Mouse (Mus musculus): ENCODE results near the gene Cdh22.

The Cdh22 gene

DNA sequence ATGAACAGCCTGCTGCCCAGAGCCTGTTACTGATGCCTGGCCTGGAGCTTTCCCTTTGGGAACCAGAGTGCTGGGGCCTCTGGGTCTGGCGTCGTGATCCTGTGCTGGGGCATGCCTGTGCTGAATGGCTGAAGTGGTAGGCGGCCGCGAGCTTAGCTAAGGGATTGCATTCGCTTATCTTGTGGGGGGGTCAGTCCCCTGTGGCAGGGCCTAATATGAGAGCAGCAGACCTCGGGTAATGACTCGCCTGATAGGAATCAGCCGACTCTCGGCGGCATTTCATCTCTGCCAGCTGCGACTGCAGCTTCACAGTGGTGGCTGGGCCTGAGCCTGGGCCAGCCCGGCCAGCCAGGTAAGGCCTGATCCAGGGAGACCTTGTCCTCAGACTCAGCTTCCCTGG lies 88.8 kb downstream of the Cdh22 start:
- DNase-seq: no peak

DNA sequence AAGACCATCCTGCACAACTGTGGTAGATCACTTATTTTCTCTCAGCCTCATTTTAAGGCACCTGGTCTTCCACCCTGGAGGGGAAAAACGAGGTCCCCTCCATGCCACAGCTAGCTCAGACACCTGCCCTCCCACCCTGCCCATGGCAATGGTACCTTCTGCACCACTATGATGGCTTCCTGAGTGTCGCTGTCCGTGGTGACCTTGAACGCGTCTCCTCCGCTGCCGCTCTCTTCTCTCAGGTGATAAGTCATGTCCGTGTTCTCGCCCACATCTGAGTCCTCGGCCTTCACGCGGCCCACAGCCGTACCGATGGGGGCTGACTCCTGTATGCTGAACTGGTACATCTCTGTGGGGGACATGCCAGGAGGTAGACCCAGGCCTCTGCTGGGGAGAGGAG lies 91.2 kb downstream of the Cdh22 start:
- DNase-seq: no peak

DNA sequence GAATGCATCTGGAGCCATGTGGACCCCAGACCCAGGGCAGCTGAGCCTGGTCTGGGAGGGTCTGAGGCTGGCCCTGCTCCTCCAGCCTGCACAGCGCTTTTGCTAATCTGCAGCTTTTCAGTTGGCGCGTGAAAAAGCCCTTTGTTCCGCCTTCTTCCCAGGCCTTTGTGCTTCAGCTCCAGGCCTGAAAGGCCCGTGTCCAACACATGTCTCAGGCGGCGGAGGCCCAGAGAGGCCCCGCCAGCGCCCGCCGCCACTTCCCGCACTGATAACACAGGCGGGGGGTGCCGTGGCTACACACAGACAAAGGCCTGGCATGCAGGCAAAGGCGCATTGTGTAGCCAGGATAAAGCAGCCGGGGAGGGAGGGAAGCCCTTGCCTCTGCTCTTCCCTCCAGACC lies 98.6 kb downstream of the Cdh22 start:
- no peak for DNase-seq

DNA sequence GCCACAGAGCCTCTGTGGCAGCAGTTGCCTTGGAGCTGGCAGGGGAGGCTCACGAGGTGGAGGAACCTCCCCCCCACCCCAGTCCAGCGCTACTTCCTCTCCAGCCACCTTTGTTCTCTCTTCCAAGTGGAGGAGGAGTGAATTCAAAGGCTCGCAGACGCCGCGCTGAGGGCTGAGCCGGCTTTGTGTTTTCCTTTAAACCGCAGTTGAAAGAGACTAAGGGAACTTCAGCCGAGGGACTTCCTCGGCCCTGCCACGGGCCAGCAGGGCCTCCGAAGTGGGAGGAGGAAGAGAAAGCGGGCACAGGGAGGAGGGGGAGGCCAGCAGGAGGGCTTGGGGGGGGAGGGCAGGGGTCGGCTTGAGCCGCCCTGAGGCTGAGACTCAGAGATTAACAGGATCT lies 101.1 kb downstream of the Cdh22 start:
- DNase-seq: no peak

DNA sequence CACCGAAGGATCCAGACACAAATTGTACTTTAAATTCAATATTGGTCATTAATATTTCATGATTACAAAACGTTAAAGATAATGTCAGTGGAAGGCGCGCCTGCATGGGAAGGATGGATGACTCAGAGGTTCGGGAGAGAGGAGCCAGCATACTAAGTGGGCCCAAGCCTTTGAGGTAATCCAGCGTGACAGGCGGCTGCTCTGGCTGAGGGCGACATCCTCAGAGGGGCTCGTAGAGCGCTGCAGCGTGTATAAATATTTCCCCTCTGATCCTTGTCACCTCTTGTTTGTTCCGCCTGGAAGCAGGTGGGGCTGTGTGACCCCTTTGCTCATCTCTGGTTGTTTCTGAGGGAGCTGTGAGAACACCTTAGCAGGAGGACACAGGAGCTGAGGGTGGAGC lies 103.2 kb downstream of the Cdh22 start:
- DNase-seq: no peak

DNA sequence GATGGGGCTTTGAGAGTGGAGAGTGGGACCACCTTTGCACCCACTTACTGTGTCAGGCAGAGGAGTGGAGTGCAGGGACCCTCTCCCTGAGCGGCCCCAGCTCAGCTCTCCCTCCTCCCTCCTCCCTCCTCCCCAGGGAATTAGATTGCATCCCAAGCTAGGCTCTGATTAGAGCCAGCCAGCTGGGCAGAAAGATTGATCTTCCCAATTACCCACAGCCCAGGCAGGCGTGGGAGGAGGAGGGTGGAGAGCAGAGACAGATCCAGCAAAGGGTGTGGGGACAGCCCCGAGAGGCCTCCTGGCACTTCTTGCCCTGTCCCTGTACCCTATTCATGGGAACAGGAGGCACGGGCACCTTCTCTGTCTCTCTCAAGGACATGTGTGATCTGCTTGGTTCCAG lies 105.5 kb downstream of the Cdh22 start:
- DNase-seq: no peak

DNA sequence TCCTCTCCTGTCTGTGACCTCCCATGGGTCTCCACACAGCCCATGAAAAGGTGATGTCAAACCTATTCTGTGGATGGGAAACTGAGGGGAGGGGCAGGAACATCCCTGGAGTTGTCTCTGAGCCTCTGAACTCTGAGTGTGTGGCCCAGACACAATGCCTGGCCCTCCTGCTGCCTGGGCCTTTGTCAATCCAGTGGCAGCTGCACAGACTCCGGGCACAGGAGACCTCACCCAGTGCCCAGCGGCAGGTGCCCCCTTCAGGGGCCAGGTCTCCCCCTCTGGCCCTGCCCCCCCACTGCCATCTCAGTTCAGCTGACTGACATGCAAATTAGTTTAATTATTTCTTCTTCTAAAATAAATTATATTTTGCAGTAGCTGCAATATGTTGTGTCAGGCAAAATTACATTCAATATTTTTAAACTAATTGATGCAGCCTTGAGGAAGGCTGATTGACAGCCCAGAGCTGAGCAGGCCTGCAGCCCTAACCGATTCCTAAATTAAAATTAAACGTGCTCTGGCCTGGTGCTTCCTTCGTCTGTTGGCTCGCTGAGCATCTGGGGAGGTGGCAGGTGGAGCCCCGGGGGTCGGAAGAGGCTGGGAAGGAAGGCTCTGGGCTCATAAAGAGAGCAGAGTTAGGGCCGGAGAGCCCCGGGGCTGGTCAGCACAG lies 107.6 kb downstream of the Cdh22 start:
- no peak for DNase-seq

DNA sequence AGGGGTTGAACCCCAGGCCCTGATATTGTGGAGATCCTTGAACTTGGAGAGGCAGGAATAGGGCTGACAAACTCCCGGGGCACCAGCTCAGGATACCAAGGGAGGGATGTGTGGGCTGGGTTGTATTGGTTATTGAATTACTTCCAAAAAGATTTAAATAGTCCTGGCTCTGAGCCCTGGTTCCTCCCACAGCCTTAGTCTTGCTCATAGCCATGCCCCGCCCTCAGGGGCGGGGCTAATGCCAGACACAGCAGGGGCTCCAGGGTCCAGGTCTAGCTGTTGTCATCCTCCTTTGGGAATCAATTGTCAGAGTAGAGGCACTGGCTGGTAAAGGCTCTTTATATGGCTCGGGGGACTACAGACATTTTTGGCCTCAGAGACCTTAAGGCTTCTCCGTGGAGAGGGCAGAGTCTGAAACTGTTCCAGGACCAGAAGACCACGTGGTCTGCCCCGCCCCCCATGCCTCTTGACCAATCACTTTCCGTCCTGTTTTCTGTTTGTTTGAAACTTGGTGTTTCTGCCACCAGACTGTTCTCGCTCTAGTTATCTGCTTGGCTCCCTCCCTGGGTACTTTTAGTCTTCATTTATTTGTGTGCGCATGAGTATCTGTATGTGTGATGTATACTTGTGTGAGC lies 113.3 kb downstream of the Cdh22 start:
- no peak for DNase-seq

DNA sequence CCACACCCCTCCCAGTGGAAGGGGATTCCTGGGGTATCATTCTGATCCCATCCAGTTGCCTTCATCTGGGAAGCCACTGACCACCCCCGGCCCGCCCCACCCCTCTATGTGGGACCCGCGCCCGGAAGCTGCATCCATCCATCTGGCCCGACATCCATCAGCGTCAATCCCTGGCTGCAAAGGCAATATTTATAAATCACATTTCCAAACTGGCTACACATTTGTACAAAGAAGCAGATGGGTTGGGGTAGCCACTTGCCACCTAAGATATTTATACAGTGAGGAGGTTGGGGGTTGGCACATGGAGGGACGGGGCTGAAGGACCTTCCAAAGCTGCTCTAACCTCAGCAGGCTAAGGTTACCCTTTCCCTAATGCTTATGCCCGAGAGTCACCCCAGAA lies 113.9 kb downstream of the Cdh22 start:
- no peak for DNase-seq

DNA sequence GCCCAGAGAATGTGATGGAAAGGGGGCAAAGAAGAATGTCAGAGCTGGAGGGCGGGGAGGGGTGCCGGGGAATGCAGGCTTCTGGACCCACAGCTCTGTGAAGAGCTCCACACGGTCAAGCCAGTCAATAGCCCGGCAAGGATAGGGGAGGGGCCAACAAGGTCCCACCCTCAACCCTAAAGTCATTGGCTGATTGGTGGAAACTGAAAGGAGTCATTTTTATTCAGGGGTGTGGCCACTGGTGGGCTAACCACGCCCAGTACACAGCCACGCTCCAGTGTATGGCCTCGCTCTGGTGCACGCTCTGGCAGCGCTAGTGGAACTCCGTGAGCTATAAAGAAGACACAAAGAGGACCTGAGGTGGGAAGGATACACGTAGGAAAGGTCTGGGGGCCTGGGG lies 120.9 kb downstream of the Cdh22 start:
- DNase-seq: no peak

DNA sequence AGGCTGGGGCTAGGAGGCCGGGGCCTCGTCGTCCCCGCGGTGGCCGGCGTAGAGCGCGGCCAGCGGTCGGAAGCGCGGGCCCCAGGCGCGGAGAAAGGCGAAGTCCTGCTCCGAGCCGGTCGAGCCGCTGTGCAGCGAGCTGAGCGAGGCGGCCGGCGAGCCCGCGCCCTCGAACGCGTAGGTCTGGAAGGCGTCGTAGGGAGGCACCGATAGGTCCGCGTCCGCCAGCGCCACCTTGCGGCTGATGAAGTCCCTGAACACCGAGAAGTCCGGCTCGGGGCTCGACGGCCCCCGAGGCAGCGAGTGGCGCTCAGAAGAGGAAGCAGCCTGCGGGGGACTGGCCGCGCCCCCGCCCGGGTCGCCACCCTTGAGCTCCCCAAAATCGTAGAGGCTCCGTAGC lies 122.5 kb downstream of the Cdh22 start:
- DNase-seq: peak; percentile 58 to 86

DNA sequence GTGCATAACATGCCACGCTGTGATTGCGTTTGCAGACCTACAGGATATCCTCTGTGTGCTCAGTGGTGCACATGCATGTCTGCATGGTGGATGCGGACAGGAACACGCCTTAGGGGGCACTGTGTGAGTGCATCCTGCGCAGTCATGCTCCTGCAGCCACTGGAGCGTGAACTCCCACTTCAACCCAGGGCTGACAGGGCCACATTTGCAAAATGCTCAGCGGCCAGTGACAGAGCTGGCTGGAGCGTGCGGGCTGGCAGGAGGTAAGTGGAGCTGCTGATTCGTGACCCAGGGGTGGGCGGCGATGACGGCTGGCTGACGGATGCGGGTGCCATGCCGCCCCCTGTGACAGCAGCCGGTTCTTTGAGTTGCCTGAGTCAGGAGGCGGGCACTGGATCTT lies 128.1 kb downstream of the Cdh22 start:
- no peak for DNase-seq

DNA sequence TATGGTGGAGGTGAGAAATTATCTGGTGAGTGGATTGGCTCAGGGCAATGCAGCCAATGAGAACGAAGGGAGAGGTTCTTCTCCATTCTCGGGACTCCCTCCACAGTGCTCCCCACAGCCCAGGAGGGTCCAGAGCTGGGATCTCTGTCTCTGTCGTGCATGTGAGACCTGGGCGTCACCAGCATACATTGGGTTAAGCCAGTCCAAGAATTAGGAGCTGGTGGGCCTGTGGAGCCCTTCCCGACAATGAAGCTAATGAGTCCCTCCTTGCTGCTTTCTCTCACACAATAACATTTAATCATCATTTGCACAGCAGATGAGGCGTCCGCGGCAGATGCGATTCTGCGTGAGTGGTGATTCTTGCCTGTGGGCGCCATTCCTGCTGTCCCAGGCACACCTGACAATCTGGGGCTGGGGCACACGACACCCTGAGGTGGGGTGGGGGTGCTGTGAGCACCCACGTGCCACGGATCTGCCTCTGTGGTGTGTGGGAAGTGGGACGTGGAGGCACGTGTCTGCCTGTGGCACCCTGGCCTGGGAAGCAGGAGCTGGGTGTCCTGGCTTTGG lies 129.1 kb downstream of the Cdh22 start:
- no peak for DNase-seq

DNA sequence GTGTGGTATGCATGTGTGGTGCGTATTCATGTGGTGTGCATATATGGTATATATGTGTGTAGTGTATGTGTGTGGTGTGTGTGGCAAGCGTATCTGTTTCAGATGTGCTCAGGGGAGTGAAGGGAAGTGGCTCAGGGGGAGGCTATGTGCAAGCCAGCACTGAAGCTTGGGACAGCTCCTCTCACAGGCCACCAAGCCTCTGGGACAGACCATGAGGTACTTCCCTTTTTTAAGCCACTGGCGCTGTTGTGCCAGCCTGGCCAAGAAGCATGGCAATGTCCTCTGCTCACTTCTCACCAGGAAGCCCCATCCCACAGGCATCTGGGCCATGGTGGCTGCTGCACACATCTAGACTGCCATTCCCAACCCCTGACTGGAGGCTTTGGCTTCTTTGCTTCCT lies 131.7 kb downstream of the Cdh22 start:
- DNase-seq: no peak

DNA sequence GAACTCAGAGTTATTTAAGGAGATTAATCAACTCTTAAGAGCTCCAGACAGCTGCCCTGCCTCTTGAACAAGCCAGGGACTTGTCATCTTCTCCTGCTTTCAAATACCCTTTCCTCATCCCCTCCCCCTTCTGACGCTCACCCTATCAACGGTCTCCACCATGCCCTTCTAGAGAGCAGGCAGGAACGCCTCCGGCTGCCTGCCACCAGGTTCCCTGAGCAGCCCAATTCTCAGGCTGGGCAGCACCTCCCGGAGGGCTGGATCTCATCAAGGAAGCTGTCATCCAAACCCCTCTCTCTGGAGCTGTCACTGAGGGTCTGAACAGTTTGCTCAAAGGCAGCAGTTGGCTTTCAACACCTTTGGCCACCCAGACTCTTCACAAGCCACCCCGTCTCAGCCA lies 133.9 kb downstream of the Cdh22 start:
- no peak for DNase-seq

DNA sequence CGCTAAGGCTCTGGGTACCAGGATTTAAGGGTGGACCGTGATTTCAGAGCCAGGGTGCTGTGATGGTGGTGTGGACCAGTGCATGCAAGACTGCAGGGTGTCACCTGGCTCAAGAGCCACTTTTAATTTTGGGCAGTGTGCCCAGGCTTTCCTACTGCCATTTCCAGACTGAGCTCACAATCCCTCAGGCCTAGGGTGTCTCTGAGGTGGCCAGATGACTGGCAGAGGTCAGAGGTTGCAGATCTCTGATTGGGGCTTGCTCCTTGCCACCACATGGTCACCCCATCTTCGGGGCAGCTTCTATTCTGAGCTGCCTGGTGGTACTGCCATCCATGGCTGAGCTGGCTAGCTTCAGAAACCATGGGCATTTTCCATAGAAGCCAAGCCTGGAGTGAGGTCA lies 135.8 kb downstream of the Cdh22 start:
- DNase-seq: no peak

DNA sequence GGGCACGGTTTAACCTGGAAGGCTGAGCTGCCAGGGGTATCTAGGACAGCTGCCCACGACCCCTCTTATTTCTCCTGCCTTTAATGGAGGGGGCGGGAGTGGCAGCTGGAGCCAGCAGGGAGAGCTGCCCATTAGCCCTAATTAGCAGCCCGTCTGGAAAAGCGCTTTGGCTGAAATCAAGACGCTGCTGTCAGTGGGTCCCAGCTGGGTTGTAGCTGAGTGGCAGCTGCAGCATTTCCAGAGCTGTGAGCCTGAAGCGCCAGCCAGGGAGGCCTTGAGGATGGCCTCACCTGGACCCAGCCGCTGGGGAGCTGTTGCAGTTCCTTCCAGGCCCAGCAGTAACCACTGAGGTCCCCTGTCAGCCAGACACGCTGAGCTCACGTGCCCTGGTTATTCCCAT lies 138.3 kb downstream of the Cdh22 start:
- no peak for DNase-seq

DNA sequence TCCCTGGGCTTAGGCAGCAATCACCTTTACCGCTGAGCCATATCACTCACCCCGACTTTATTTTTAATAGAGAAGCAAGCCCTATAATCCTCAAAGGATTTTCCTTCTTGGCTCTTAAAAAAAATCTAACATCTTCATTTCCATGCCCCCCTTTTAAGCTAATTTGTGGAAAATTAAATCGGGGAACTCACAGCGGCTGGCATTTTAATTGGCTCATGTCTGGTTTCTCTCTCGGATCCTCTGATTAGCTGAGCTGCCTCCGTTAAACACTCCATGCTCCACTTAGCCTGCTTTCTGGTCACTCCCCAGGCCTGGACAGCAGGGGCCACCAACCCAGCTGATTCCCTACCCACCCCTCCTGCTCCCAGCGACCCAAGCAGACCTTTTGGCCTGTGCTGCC lies 142.3 kb downstream of the Cdh22 start:
- no peak for DNase-seq

DNA sequence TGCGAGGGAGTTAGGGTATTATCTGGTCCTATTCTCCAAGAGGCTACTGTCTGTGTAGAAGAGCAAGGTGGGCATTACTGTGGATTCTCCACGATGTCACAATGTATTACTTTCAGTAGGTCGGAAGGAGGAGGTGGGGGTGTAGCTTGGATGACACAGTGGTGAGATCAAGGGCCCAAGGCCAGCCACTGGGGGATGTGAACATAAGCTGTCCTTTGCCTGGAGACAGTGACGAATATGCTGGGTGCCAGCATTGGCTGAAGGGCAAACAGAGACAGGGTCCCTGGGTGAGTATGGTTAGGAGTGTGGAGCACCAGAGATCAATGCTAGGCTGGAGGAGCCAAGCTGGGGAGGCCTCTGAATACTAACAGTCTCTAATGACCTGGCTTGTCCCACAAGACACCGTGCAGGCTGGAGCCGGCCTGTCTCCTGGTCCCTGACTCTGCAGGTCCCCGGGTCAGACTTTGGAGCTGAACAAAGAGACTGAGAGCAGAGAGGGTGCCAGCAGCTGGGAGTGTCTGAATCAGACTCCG lies 143.2 kb downstream of the Cdh22 start:
- no peak for DNase-seq

DNA sequence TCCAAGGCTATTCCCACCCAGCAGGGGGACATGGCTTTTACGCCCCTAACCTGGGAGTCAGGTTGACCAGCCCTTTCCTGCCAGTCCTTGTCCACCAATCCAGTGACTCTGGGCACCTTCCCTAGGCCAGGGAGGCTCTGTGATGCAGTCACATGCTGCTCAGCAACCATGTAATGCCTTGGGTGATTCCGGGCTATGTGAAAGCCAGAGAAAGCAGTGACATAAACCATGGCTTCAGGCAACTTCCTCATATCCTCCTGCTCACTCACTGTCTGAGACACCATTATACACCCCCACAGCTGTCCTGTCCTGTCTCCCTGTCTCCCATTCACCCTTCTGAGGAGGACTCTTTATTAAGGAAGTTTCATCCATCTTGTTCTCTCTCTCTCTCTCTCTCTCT lies 144.0 kb downstream of the Cdh22 start, which contains the start of gene 1700025C18Rik:
Gene 1700025C18Rik (minus strand): TSS at position 101 of the 400 bp plus-strand sequence.
- DNase-seq: no peak

DNA sequence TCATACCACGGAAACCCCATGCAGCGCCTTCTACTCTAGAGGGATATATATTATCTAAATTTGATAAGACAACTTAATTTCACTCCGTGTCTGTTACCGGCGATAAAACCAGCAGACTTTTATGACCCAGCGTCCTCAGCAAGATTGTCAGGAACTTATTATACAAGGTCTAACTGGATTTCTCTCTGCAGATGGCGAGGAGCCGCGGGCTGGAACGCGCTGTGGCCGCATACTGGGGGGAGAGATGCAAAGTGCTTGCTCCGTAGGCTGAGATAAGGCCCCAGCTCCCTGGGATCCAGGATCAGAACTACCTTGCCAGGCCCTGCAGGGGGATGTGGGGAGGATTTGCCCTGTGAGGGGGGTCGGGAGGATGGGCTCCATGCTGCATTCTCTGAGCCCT lies 145.2 kb downstream of the Cdh22 start:
- DNase-seq: no peak

DNA sequence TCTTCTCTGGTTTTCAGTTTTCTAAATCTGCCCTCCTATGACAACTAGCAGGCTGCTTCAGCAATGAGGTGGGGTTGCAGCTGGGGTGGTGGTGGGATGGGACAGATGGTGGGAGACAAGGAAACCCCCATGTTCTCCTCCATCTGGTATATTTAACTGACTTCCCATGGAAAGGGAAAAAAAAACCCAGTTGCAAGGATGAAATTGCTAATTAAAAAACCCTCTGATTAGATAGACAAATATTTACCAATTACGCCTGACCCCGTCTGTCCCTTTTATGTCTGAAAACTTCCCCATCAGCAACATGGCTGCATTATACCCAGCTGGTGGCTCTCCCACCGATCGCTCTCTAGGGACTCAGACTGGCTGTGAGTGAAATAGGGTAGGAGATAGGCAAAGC lies 148.0 kb downstream of the Cdh22 start:
- DNase-seq: no peak

DNA sequence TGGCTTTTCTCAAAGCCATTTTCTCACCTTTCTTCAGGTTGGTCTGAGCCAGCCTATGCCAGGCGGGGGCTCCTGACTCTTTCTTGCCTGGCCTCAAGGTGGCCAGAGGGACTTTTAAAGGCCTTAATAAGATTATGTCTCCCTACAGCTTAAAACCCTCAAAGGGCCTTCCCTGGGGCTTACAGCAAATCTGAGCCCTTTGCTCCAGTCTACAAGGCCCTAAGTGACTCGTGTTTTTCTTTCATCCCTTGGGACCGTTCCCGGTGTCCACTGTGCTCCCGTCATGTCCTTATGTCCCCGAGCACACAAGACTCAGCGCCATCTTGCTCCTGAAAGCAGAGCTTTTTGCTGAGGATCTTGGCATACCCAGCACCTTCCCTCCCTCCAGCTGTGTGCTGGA lies 153.4 kb downstream of the Cdh22 start:
- no peak for DNase-seq

DNA sequence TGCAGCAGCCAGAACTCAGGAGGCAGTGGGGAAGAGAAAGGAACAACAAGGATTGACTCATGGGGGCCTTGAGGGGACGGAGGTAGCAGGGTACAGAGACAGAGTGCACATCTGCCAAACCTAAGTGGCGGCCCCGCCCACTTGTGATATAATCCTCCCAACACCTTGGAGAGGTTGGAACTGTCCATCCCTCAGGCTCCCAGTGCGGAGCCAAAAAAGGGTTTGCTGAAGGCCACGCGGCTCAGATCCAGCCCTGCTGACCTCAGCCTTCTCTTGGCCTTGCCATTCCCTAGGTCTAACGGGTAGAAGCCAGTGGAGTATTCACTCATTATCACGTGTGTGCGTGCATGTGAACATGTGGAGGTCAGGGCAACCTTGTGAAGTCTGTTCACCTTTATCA lies 154.0 kb downstream of the Cdh22 start:
- DNase-seq: no peak

DNA sequence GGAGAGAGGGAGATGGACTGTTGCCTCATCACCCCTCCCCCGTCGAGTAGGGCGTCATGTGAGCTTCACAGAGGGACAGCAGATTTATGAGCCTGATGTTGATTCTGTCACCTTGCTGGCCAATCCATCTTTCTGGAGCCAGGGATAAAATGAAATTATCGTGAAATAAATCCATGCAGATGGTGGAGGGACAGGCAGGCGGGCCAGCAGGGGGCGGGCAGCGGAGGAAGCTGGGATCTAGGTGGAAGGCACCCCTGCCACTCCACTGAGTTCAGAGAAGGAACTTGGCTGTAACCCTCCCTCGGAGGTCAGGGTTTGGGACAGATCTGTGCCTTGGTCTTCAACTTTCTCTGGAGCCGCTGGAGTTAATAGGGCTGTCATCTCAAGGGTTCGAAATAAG lies 156.0 kb downstream of the Cdh22 start:
- DNase-seq: no peak
